Mouse (Mus musculus): ENCODE data around the gene Bsph2. TPM values are rescaled to one million over a fixed set of nuclear protein-coding genes. Genes with fewer than 3 reads are reported as not detected.

Gene Bsph2
- polyA plus RNA-seq (2012) = not detected in 2 replicates

- no peaks in the 10 kb centered on the region for H3K36me3 ChIP-seq (ENCODE audit: control insufficient read depth)
- H3K4me3 ChIP-seq (replicated peaks) = no peak within 1 kb of the TSS
- H3K27me3 ChIP-seq (ENCODE audit: control insufficient read depth) = no peaks in the 10 kb centered on the region
- no peaks in the 10 kb centered on the region for H3K4me1 ChIP-seq (ENCODE audit: control insufficient read depth)
- H3K9me3 ChIP-seq (ENCODE audit: control insufficient read depth, low read length) = peaks cover 2% of the 10 kb centered on the region
- TF ChIP-seq GATA1 (IDR thresholded peaks at IDR 0.05; ENCODE audit: low read length) = no peak
Observed at GRCm38 (mm10) chr7:13570967-13571366, at the start of gene Bsph2. Gene Bsph2 (minus strand): TSS chr7:13571067.

DNA sequence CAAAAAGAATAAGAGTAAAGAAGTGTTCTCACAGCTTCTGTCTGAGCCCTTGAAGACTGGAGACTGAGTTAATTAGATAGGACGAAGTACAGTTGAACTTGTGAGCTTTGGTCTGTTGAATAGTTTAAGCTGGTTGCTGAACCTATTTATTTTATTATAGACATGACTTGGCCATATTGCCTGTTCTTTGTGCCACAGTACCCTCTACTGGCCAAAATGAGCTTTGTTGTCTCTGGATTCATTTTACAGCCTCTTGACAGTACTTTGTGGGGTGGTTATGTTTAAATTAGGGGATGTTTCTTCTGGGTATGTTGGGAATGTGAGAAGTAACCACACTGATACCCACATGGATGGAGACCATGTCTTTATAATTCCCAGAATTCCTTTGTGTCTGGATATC is 59.3 kb downstream of the Bsph2 start:
- Histone ChIP-seq H3K9me3 (ENCODE audit: control insufficient read depth, low read length) (no peaks in the 10 kb centered on the region), H3K4me3 (replicated peaks) (no peak overlapping the region), H3K4me1 (ENCODE audit: control insufficient read depth) (no peaks in the 10 kb centered on the region), H3K36me3 (ENCODE audit: control insufficient read depth) (no peaks in the 10 kb centered on the region), H3K27me3 (ENCODE audit: control insufficient read depth) (no peaks in the 10 kb centered on the region)
- no peak for TF ChIP-seq GATA1 (IDR thresholded peaks at IDR 0.05; ENCODE audit: low read length)
- TF ChIP-seq TAL1 (IDR thresholded peaks at IDR 0.05; ENCODE audit: low read length) = no peak

Other genes starting within 250 kb of the Bsph2 start
- gene Pla2g4c, start 246.4 kb downstream of the Bsph2 start, polyA plus RNA-seq (2012) = 0.05 and 0.06 TPM in 2 replicates
- gene Cabp5, start 172.9 kb downstream of the Bsph2 start, polyA plus RNA-seq (2012) = 0.02 TPM in 1 of 2 replicates, not detected in the other
- gene Bsph1, start 120.2 kb downstream of the Bsph2 start, polyA plus RNA-seq (2012) = not detected in 2 replicates
- not detected in 2 replicates for gene Sult2a5, start 52.9 kb upstream of the Bsph2 start, polyA plus RNA-seq (2012)
- gene Sult2a2, start 162.4 kb upstream of the Bsph2 start, polyA plus RNA-seq (2012) = not detected in 2 replicates